Mouse (Mus musculus): ENCODE measurements at regions not wholly inside any gene's neighbourhood (a gene's known extent, or its start where the extent isn't known, plus 50 kb on each side); places are given as distances from the start of the nearest gene placed in this dataset.

DNA sequence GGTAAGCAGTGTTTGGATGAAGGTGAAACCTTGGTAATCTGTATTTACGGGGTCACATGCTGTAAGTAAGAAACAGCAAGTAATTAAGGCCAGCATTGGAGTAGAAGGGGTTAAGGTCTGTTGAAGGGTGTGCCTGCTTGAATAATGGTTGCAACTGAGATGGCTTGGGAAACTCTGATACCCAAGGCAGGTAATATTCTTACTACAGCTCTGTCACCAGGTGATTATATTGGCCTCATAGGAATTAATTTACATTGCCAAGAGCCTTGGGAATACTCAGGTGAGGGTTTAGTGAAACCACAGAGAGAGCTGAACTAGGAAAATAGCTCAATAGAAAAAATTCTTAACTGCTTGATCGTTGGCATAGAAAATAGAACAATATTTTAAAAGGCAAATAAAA lies 73.8 kb upstream of the Lcorl start:
- DNase-seq (ENCODE audit: low read depth, low spot score): no peak

DNA sequence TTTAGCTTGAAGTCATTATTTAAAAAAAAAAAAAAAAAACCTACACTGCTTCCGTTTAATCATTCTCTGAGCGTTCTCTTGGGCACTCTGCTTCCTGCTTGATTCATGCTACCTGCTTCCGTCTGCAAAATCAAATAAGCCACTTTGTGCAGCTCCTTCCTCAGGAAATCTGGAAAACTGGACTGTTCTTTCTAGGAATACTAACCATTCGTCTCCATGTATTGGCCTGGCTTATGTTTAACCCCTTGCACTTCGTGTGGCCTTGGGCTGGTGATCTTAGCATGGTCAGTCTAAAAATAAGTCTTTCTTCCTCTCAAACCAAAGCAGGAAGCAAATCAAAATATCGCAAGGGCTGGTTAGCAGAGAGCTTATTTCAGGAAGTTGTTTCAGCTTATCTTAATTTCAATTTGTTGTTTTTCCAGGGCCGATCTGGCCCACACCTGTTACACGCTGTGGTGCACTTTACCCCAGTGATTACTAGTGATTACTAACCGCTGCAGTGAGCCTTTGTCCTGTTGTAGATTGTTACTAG lies 68.5 kb upstream of the Lcorl start:
- DNase-seq (ENCODE audit: low read depth, low spot score): no peak

DNA sequence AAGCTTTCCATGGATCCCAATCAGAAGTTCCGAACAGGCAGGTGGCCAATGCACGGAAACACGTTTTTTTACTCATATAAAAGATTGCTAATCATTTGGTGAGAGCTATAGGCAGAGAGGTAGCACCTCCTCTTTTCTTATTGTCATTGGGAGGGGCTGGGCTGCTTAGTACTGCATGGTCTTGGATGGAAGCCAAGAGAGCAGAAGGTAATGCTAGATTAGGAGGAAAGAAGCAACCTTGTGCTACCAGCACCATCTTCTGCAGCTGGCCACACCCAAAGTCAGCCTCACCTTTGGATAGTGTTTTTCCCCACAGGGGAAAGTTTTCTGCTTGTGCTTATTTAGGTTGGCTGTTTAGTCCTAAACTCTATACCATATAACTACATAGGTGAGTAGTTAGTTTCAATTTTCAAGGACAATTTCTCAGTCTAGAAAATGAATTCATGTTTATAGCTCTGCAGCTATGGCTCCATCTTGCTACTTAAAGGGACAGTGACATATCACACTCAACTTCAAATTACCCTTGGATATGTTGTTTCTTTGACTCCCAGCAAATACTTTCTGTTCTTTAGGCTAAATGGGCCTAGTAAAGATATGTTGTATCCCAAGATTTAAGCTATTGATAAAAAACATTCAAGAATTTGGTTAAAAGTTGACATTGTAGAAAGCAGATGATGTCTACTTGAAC lies 66.6 kb upstream of the Lcorl start:
- no peak for DNase-seq (ENCODE audit: low read depth, low spot score)
